Mouse (Mus musculus) lung, adult 2 months (tissue): Measurements from ENCODE around the gene Ppp2r3a.

ENCODE experiments used
- CTCF ChIP-seq: fragments of 200-500 bp; IDR thresholded peaks from 2 replicates; pipeline ENCODE4 v1.5.1; 2011; ENCODE audit warnings: mild to moderate bottlenecking, low read length, control low read depth; ENCODE audit not compliant: insufficient read depth
- POLR2A ChIP-seq: fragments of 200-500 bp; IDR thresholded peaks from 2 replicates; pipeline ENCODE4 v1.6.1; 2011; ENCODE audit warnings: low read depth, mild to moderate bottlenecking, control low read depth, low read length, borderline replicate concordance; ENCODE audit errors: extremely low read depth

DNA sequence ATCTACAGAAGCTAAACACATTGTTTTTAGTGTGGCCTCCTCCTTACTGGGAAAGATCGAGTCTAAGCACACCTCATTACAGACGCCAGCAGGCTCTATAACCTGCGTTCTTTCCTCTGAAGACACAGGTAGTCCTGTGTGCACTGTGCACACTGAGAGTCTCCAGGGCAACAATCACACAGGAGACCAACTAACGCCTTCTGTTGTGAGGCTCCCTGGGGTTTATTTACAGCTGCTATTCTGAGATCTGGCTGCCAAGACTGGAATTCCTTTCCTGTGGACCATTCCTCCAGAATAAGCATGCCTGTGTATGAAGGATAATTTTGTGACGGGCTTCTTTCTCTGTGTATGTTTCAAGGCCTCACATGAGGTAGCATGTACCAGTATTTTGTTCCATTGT lies 51.0 kb downstream of the Ppp2r3a start:
- TF ChIP-seq POLR2A: no peak
- no peak for TF ChIP-seq CTCF
